Mouse (Mus musculus) layer of hippocampus, adult 11-12 months (tissue): ENCODE data around the gene Npas3.
A peak's percentile ranks its signal among the peaks of the same experiment; 100 is the strongest.
"Not testable (repeated sequence)": the region's sequence is repeated elsewhere in the genome, so short reads cannot be mapped to it uniquely, and the experiment has no call there.

ENCODE experiments used
- DNase-seq: peaks from one replicate; pipeline ENCODE4 v3.0.0; 2022; ENCODE audit warnings: low spot score

Gene Npas3

GRCm38 (mm10) chr12:53248101-53248727 is at the start of gene Npas3:
TSS of gene Npas3 (plus strand) at chr12:53248677.
- peak; percentile 44 for DNase-seq

- no peak for DNase-seq
Observed at GRCm38 (mm10) chr12:53217141-53217540, 31.3 kb upstream of the Npas3 start.

- no peak for DNase-seq
Observed at GRCm38 (mm10) chr12:53222742-53223141, 25.7 kb upstream of the Npas3 start.

GRCm38 (mm10) chr12:53227356-53227755 is 21.1 kb upstream of the Npas3 start:
- no peak for DNase-seq

- DNase-seq, result no peak
Observed at GRCm38 (mm10) chr12:53229419-53229818, 19.1 kb upstream of the Npas3 start.

GRCm38 (mm10) chr12:53246181-53246580 is 2.3 kb upstream of the Npas3 start:
- no peak for DNase-seq

- peak; percentile 16 for DNase-seq
Observed at GRCm38 (mm10) chr12:53246581-53247490, 1.6 kb upstream of the Npas3 start.

GRCm38 (mm10) chr12:53247491-53248035 is 914 bp upstream of the Npas3 start:
- DNase-seq, result no peak

GRCm38 (mm10) chr12:53248796-53249195 is 319 bp downstream of the Npas3 start:
- DNase-seq, result no peak

GRCm38 (mm10) chr12:53251701-53252181 is 3.3 kb downstream of the Npas3 start:
- peak; percentile 22 for DNase-seq

- no peak for DNase-seq
Observed at GRCm38 (mm10) chr12:53252213-53252571, 3.7 kb downstream of the Npas3 start.

GRCm38 (mm10) chr12:53252572-53253422 is 4.3 kb downstream of the Npas3 start:
- DNase-seq, result peak; percentile 18

GRCm38 (mm10) chr12:53253461-53254159 is 5.1 kb downstream of the Npas3 start:
- peak; percentile 21 for DNase-seq

- no peak for DNase-seq
Observed at GRCm38 (mm10) chr12:53254160-53254480, 5.6 kb downstream of the Npas3 start.

GRCm38 (mm10) chr12:53274502-53274901 is 26.0 kb downstream of the Npas3 start:
- not testable (repeated sequence) for DNase-seq

GRCm38 (mm10) chr12:53277393-53277792 is 28.9 kb downstream of the Npas3 start:
- no peak for DNase-seq

GRCm38 (mm10) chr12:53290341-53290740 is 41.9 kb downstream of the Npas3 start:
- no peak for DNase-seq

- DNase-seq, result no peak
Observed at GRCm38 (mm10) chr12:53290846-53291245, 42.4 kb downstream of the Npas3 start.

- DNase-seq, result no peak
Observed at GRCm38 (mm10) chr12:53292010-53292409, 43.5 kb downstream of the Npas3 start.

GRCm38 (mm10) chr12:53292508-53293300 is 44.2 kb downstream of the Npas3 start:
- DNase-seq, result peak; percentile 39

GRCm38 (mm10) chr12:53294011-53294410 is 45.5 kb downstream of the Npas3 start:
- no peak for DNase-seq
